Mouse (Mus musculus): Measurements from ENCODE around the gene Mpp2. TPM values are rescaled to one million over a fixed set of nuclear protein-coding genes. Genes with fewer than 3 reads are reported as not detected.

Gene Mpp2
- polyA plus RNA-seq, 1 experiment = not detected

GRCm38 (mm10) chr11:102043381-102043780, 44.9 kb downstream of the Mpp2 start:
- Histone ChIP-seq H3K4me3 (ENCODE audit: insufficient read depth, low read depth, low read length) (no peak overlapping the region), H3K4me1 (ENCODE audit: control insufficient read depth, insufficient read depth, low read length) (no peaks in the 10 kb centered on the region), H3K27ac (ENCODE audit: insufficient read depth, low read depth, low read length) (no peak overlapping the region)
- 92% methylated on average over 6 of the region's 6 CpGs for WGBS
- TF ChIP-seq POLR2A (IDR thresholded peaks at IDR 0.05; ENCODE audit: insufficient read depth, low read depth, low read length) (no peak), CTCF (IDR thresholded peaks at IDR 0.05; ENCODE audit: insufficient read depth, low read depth, low read length) (no peak)

GRCm38 (mm10) chr11:102042971-102043370, 45.3 kb downstream of the Mpp2 start:
- TF ChIP-seq CTCF (IDR thresholded peaks at IDR 0.05; ENCODE audit: insufficient read depth, low read depth, low read length) = no peak
- no peak for TF ChIP-seq POLR2A (IDR thresholded peaks at IDR 0.05; ENCODE audit: insufficient read depth, low read depth, low read length)
- H3K4me1 ChIP-seq (ENCODE audit: control insufficient read depth, insufficient read depth, low read length) = no peaks in the 10 kb centered on the region
- WGBS = 95% methylated on average over 14 of the region's 14 CpGs
- no peak overlapping the region for H3K4me3 ChIP-seq (ENCODE audit: insufficient read depth, low read depth, low read length)
- no peak overlapping the region for H3K27ac ChIP-seq (ENCODE audit: insufficient read depth, low read depth, low read length)

GRCm38 (mm10) chr11:102041350-102041949, 46.9 kb downstream of the Mpp2 start, which contains the start of gene Cd300lg:
Cd300lg (plus strand) TSS chr11:102041509.
- Histone ChIP-seq H3K4me3 (ENCODE audit: insufficient read depth, low read depth, low read length) (no peak within 1 kb of the TSS), H3K4me1 (ENCODE audit: control insufficient read depth, insufficient read depth, low read length) (no peaks in the 10 kb centered on the region), H3K27ac (ENCODE audit: insufficient read depth, low read depth, low read length) (no peak within 1 kb of the TSS)
- WGBS = 66% methylated on average over 5 of the region's 5 CpGs
- TF ChIP-seq POLR2A (IDR thresholded peaks at IDR 0.05; ENCODE audit: insufficient read depth, low read depth, low read length) (no peak), CTCF (IDR thresholded peaks at IDR 0.05; ENCODE audit: insufficient read depth, low read depth, low read length) (no peak)

GRCm38 (mm10) chr11:102040646-102041045, 47.7 kb downstream of the Mpp2 start:
- Histone ChIP-seq H3K4me1 (ENCODE audit: control insufficient read depth, insufficient read depth, low read length) (no peaks in the 10 kb centered on the region), H3K4me3 (ENCODE audit: insufficient read depth, low read depth, low read length) (no peak overlapping the region), H3K27ac (ENCODE audit: insufficient read depth, low read depth, low read length) (no peak overlapping the region)
- 82% methylated on average over 4 of the region's 4 CpGs for WGBS
- no peak for TF ChIP-seq POLR2A (IDR thresholded peaks at IDR 0.05; ENCODE audit: insufficient read depth, low read depth, low read length)
- TF ChIP-seq CTCF (IDR thresholded peaks at IDR 0.05; ENCODE audit: insufficient read depth, low read depth, low read length) = no peak

- WGBS = 1% methylated on average over 9 of the region's 9 CpGs
- no peak overlapping the region for H3K27ac ChIP-seq (ENCODE audit: insufficient read depth, low read depth, low read length)
- no peaks in the 10 kb centered on the region for H3K4me1 ChIP-seq (ENCODE audit: control insufficient read depth, insufficient read depth, low read length)
- TF ChIP-seq POLR2A (IDR thresholded peaks at IDR 0.05; ENCODE audit: insufficient read depth, low read depth, low read length) (no peak), CTCF (IDR thresholded peaks at IDR 0.05; ENCODE audit: insufficient read depth, low read depth, low read length) (peak; percentile 97)
- no peak overlapping the region for H3K4me3 ChIP-seq (ENCODE audit: insufficient read depth, low read depth, low read length)
Measured at GRCm38 (mm10) chr11:102040138-102040524, 48.2 kb downstream of the Mpp2 start.

GRCm38 (mm10) chr11:102039487-102040137, 48.7 kb downstream of the Mpp2 start:
- Histone ChIP-seq H3K4me1 (ENCODE audit: control insufficient read depth, insufficient read depth, low read length) (no peaks in the 10 kb centered on the region), H3K27ac (ENCODE audit: insufficient read depth, low read depth, low read length) (no peak overlapping the region), H3K4me3 (ENCODE audit: insufficient read depth, low read depth, low read length) (no peak overlapping the region)
- TF ChIP-seq POLR2A (IDR thresholded peaks at IDR 0.05; ENCODE audit: insufficient read depth, low read depth, low read length) (no peak), CTCF (IDR thresholded peaks at IDR 0.05; ENCODE audit: insufficient read depth, low read depth, low read length) (no peak)
- 72% methylated on average over 13 of the region's 13 CpGs for WGBS

GRCm38 (mm10) chr11:102037789-102038188, 50.5 kb downstream of the Mpp2 start:
- Histone ChIP-seq H3K4me3 (ENCODE audit: insufficient read depth, low read depth, low read length) (no peak overlapping the region), H3K27ac (ENCODE audit: insufficient read depth, low read depth, low read length) (no peak overlapping the region), H3K4me1 (ENCODE audit: control insufficient read depth, insufficient read depth, low read length) (no peaks in the 10 kb centered on the region)
- WGBS = 84% methylated on average over 6 of the region's 6 CpGs
- no peak for TF ChIP-seq CTCF (IDR thresholded peaks at IDR 0.05; ENCODE audit: insufficient read depth, low read depth, low read length)
- no peak for TF ChIP-seq POLR2A (IDR thresholded peaks at IDR 0.05; ENCODE audit: insufficient read depth, low read depth, low read length)

- Histone ChIP-seq H3K4me3 (ENCODE audit: insufficient read depth, low read depth, low read length) (no peak overlapping the region), H3K27ac (ENCODE audit: insufficient read depth, low read depth, low read length) (no peak overlapping the region), H3K4me1 (ENCODE audit: control insufficient read depth, insufficient read depth, low read length) (no peaks in the 10 kb centered on the region)
- 92% methylated on average over 7 of the region's 7 CpGs for WGBS
- no peak for TF ChIP-seq CTCF (IDR thresholded peaks at IDR 0.05; ENCODE audit: insufficient read depth, low read depth, low read length)
- no peak for TF ChIP-seq POLR2A (IDR thresholded peaks at IDR 0.05; ENCODE audit: insufficient read depth, low read depth, low read length)
Measured at GRCm38 (mm10) chr11:102036336-102036735, 52.0 kb downstream of the Mpp2 start.

GRCm38 (mm10) chr11:102035456-102035960, 52.8 kb downstream of the Mpp2 start:
- no peaks in the 10 kb centered on the region for H3K4me1 ChIP-seq (ENCODE audit: control insufficient read depth, insufficient read depth, low read length)
- TF ChIP-seq CTCF (IDR thresholded peaks at IDR 0.05; ENCODE audit: insufficient read depth, low read depth, low read length) = no peak
- no peak for TF ChIP-seq POLR2A (IDR thresholded peaks at IDR 0.05; ENCODE audit: insufficient read depth, low read depth, low read length)
- no peak overlapping the region for H3K27ac ChIP-seq (ENCODE audit: insufficient read depth, low read depth, low read length)
- 86% methylated on average over 5 of the region's 5 CpGs for WGBS
- no peak overlapping the region for H3K4me3 ChIP-seq (ENCODE audit: insufficient read depth, low read depth, low read length)

All from olfactory bulb, adult 2 months (tissue).